Mouse (Mus musculus) Patski (cell line): ENCODE results near the gene Rpl28. TPM values are rescaled to one million over a fixed set of nuclear protein-coding genes. Genes with fewer than 3 reads are reported as not detected.
"Not testable (repeated sequence)": the region's sequence is repeated elsewhere in the genome, so short reads cannot be mapped to it uniquely, and the experiment has no call there.

ENCODE experiments used
- ATAC-seq: fragments of 100-300 bp; one replicate; pipeline ENCODE4 v1.8.0; 2021
- CTCF ChIA-PET: fragments of 350-600 bp; sonication (Branson Sonifier 250); formaldehyde crosslinking; loops from one replicate; lab custom pipeline; 2022; ENCODE audit warnings: inconsistent platforms; lab: Charles Lee
- POLR2A ChIA-PET: fragments of 350-600 bp; sonication (Branson Sonifier 250); formaldehyde crosslinking; loops from one replicate; lab custom pipeline; 2022; ENCODE audit warnings: antibody characterized with exemption, inconsistent platforms; lab: Charles Lee
- DNase-seq: peaks from one replicate; pipeline ENCODE4 v3.0.0-alpha.2; 2011; ENCODE audit warnings: low read depth, low spot score
- H3K27me3 ChIP-seq: fragments of 371-371 bp; one replicate; pipeline ENCODE4 v1.5.1; 2021
- CTCF ChIP-seq: fragments of 100-300 bp; IDR thresholded peaks from one replicate; pipeline ENCODE4 v1.5.1; 2021
- in situ Hi-C: fragments of 300-500 bp; cut with MboI; formaldehyde crosslinking; loops from 3 replicates; pipeline ENCODE4 v1.11.1; 2018; ENCODE audit warnings: low pct_unique_long_range_greater_than_20kb, mixed read lengths
- polyA plus RNA-seq: library from polyadenylated mRNA; unstranded; gene quantifications from one replicate; pipeline ENCODE4 v1.2.3, GENCODE M21; 2021

Gene Rpl28
- polyA plus RNA-seq, 1 experiment from 2014 or later = 230 TPM

GRCm38 (mm10) chr7:4806716-4807115, 14.0 kb downstream of the Rpl28 start:
- peak; percentile 44 for ATAC-seq

GRCm38 (mm10) chr7:4811131-4811530, 18.5 kb downstream of the Rpl28 start:
- DNase-seq, CTCF ChIA-PET, H3K27me3 ChIP-seq, ATAC-seq: not testable (repeated sequence)
- in situ Hi-C loops = loop anchor here (5.0 kb wide), 2 partner anchors 106 to 251 kb away; partner anchors contain the start of genes U2af2 and Zfp628
- POLR2A ChIA-PET = interaction anchor here (0.5 to 1.1 kb wide), 2 partner anchors 14 to 127 kb away, joined by 3 to 4 read pairs; no protein-coding TSS in a partner anchor

More at GRCm38 (mm10) chr7:4806716-4807115, 14.0 kb downstream of the Rpl28 start:
- ChIA-PET POLR2A (interaction anchor here (1.2 to 2.2 kb wide), 3 partner anchors 10 to 14 kb away, joined by 3 to 5 read pairs (median 5); partner anchors contain the start of gene Rpl28), CTCF (interaction anchor here (0.8 to 2.2 kb wide), 8 partner anchors 9 to 114 kb away, joined by 3 to 21 read pairs (median 3); no protein-coding TSS in a partner anchor)
- H3K27me3 ChIP-seq = no peaks in the 10 kb centered on the region
- DNase-seq = no peak
- TF ChIP-seq CTCF = peak; percentile 60
- in situ Hi-C loops = loop anchor here (10.0 kb wide), 2 partner anchors 182 to 252 kb away; no protein-coding TSS in a partner anchor

GRCm38 (mm10) chr7:4811842-4812302, 19.2 kb downstream of the Rpl28 start:
- CTCF ChIA-PET = interaction anchor here (0.7 to 1.6 kb wide), 3 partner anchors 104 to 152 kb away, joined by 3 to 5 read pairs (median 3); partner anchors contain the start of gene Sbk2
- DNase-seq = no peak

GRCm38 (mm10) chr7:4812303-4813104, 19.8 kb downstream of the Rpl28 start, which contains the start of gene Ube2s:
Ube2s (minus strand) TSS chr7:4812590.
- DNase-seq (peak; percentile 97), ATAC-seq (peak; percentile 98)
- H3K27me3 ChIP-seq = no peaks in the 10 kb centered on the region
- no peak for TF ChIP-seq CTCF
- CTCF ChIA-PET = interaction anchor here (0.7 to 1.6 kb wide), 5 partner anchors 90 to 152 kb away, joined by 3 to 5 read pairs (median 3); partner anchors contain the start of gene Sbk2
- in situ Hi-C loops = loop anchor here (5.0 kb wide), 2 partner anchors 105 to 250 kb away; partner anchors contain the start of genes U2af2 and Zfp628
- POLR2A ChIA-PET = interaction anchor here (1.1 to 1.3 kb wide), 3 partner anchors 10 to 126 kb away, joined by 3 to 4 read pairs (median 3); no protein-coding TSS in a partner anchor

More at GRCm38 (mm10) chr7:4811842-4812302, 19.2 kb downstream of the Rpl28 start:
- POLR2A ChIA-PET = interaction anchor here (1.1 to 1.2 kb wide), 2 partner anchors 9 to 126 kb away, joined by 3 to 4 read pairs; no protein-coding TSS in a partner anchor
- in situ Hi-C loops = loop anchor here (5.0 kb wide), 2 partner anchors 105 to 250 kb away; partner anchors contain the start of genes U2af2 and Zfp628
- no peaks in the 10 kb centered on the region for H3K27me3 ChIP-seq
- no peak for TF ChIP-seq CTCF
- peak; percentile 23 for ATAC-seq

- in situ Hi-C loops = loop anchor here (5.0 kb wide), 2 partner anchors 104 to 249 kb away; partner anchors contain the start of genes U2af2 and Zfp628
- no peak for TF ChIP-seq CTCF
- no peak for DNase-seq
- CTCF ChIA-PET = interaction anchor here (1.0 to 1.6 kb wide), 3 partner anchors 90 to 103 kb away, joined by 3 to 5 read pairs (median 3); no protein-coding TSS in a partner anchor
- peak; percentile 1 for ATAC-seq
- POLR2A ChIA-PET = interaction anchor here (1.2 to 1.3 kb wide), 2 partner anchors 11 to 17 kb away, joined by 3 read pairs; no protein-coding TSS in a partner anchor
- no peaks in the 10 kb centered on the region for H3K27me3 ChIP-seq
Measured at GRCm38 (mm10) chr7:4813105-4813791, 20.6 kb downstream of the Rpl28 start.

GRCm38 (mm10) chr7:4816559-4816958, 23.9 kb downstream of the Rpl28 start:
- in situ Hi-C loops = no loop called here
- no peak for ATAC-seq
- no peaks in the 10 kb centered on the region for H3K27me3 ChIP-seq
- ChIA-PET POLR2A (no interaction called here), CTCF (interaction anchor here (1.9 kb wide), 1 partner anchor 123 kb away, joined by 5 read pairs; no protein-coding TSS in a partner anchor)
- no peak for DNase-seq
- no peak for TF ChIP-seq CTCF

GRCm38 (mm10) chr7:4820925-4821324, 28.3 kb downstream of the Rpl28 start:
- ATAC-seq, DNase-seq, in situ Hi-C loops, POLR2A ChIA-PET, H3K27me3 ChIP-seq, CTCF ChIA-PET: not testable (repeated sequence)

- ATAC-seq (no peak), DNase-seq (no peak)
- ChIA-PET POLR2A (no interaction called here), CTCF (no interaction called here)
- H3K27me3 ChIP-seq = no peaks in the 10 kb centered on the region
- in situ Hi-C loops = no loop called here
- TF ChIP-seq CTCF = no peak
Measured at GRCm38 (mm10) chr7:4821690-4822089, 29.0 kb downstream of the Rpl28 start.

- H3K27me3 ChIP-seq = no peaks in the 10 kb centered on the region
- in situ Hi-C loops = no loop called here
- ATAC-seq (peak; percentile 35), DNase-seq (no peak)
- no peak for TF ChIP-seq CTCF
- CTCF ChIA-PET = no interaction called here
- POLR2A ChIA-PET = no interaction called here
Measured at GRCm38 (mm10) chr7:4822162-4822907, 29.7 kb downstream of the Rpl28 start.
